Mouse (Mus musculus): ENCODE measurements around the gene Zmym2.

GRCm38 (mm10) chr14:56978045-56978655, 91.7 kb downstream of the Zmym2 start:
- TF ChIP-seq CTCF (IDR thresholded peaks at IDR 0.05; ENCODE audit: low read depth) (no peak), EP300 (IDR thresholded peaks at IDR 0.05; ENCODE audit: low read depth) (no peak)

All from liver, postnatal 0 days (tissue).